ENCODE assay signal across 8 mouse cellular contexts in the genomic region with DNA sequence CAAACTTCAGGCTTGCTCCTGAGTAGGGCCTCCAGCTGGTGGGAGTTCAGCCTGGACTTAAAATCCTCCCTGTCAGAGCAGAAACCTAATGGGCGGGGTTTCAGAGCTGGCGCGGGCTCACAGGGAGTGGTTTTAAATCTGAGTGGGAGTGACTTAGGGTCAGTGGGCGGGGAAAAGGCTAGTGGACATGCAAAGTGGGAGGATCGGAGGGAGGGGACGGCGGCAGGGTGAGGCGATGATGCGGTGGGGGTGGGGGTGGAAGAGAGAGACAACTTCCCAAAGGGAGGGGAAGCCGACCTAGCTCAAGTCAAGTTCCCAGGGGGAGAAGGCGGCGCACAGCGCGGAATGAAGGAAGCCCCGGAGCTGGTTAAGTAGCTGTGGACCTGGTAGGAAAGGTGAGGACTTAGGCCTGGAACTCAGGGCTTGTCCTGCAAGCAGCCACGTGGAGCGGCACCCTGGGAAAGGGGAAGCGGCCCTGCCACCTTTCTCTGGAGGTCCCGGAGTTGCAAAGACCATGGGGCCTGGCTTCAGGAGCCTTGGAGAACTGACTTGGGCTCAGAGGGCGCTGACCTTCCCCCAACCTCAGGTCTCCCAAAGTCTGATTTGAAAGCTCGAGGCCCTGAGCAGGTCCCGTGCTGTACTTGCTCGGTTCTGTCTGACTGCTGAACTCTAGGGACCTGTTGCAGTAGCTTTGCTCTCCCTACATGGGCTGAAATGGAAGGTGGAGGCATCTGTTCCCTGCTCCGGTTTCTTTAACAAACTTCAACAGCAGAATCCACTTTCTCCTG. TPM values are rescaled to one million over a fixed set of nuclear protein-coding genes. Genes with fewer than 3 reads are reported as not detected.
DNase-seq lines count a peak whose midpoint lies in the region; ATAC-seq and TF ChIP-seq lines count a peak whose summit lies in the region.

A gene (plus strand): TSS at position 238 of the 788 bp plus-strand sequence.

- peak within 1 kb of the TSS; percentile 71 for H3K4me3 ChIP-seq in erythroblast, embryonic 14.5 days (replicated peaks)
- H3K4me3 ChIP-seq in heart, embryonic 11.5 days (ENCODE audit: low read depth, low read length): peak within 1 kb of the TSS; percentile 61
- H3K4me3 ChIP-seq in kidney, embryonic 15.5 days (replicated peaks): peak within 1 kb of the TSS; percentile 63
- peak within 1 kb of the TSS; percentile 81 for H3K4me3 ChIP-seq in liver, adult 2 months (ENCODE audit: insufficient read depth, low read depth, low read length)

- H3K27ac ChIP-seq in heart, embryonic 11.5 days (ENCODE audit: low read depth, low read length): peak within 1 kb of the TSS; percentile 82
- peak within 1 kb of the TSS; percentile 84 for H3K27ac ChIP-seq in kidney, embryonic 15.5 days
- H3K27ac ChIP-seq in liver, adult 2 months (replicated peaks; ENCODE audit: insufficient read depth, low read depth, low read length): peak within 1 kb of the TSS; percentile 95

- peak within 1 kb of the TSS; percentile 77 for H3K4me2 ChIP-seq in heart, embryonic 11.5 days
- H3K4me2 ChIP-seq in kidney, embryonic 15.5 days: peak within 1 kb of the TSS; percentile 82

- H3K79me2 ChIP-seq in liver, adult 2 months (ENCODE audit: control insufficient read depth, insufficient read depth, low read length): peaks cover 12% of the 10 kb centered on the region; the same call in 1 of the 2 replicates

- TF ChIP-seq POLR2A in brain, embryonic 14.5 days (IDR thresholded peaks at IDR 0.05; ENCODE audit: borderline replicate concordance, extremely low read depth, insufficient read depth, insufficient read length, poor library complexity, severe bottlenecking): no peak
- TF ChIP-seq POLR2A in liver, adult 2 months (IDR thresholded peaks at IDR 0.05; ENCODE audit: extremely low read depth, insufficient read depth, low read length): peak; percentile 82

- no peaks in the 10 kb centered on the region for H3K9me3 ChIP-seq in erythroblast, embryonic 14.5 days (ENCODE audit: control insufficient read depth, low read length)
- H3K9me3 ChIP-seq in heart, embryonic 11.5 days (replicated peaks; ENCODE audit: control insufficient read depth, low read length): no peaks in the 10 kb centered on the region
- H3K9me3 ChIP-seq in kidney, embryonic 15.5 days (replicated peaks): no peaks in the 10 kb centered on the region

- 2% methylated on average over 24 of the region's 24 CpGs for WGBS in heart, embryonic 11.5 days (ENCODE audit: insufficient replicate concordance)
- under 1% methylated on average over 24 of the region's 24 CpGs for WGBS in kidney, embryonic 15.5 days
- WGBS in liver, adult 2 months: 1% methylated on average over 24 of the region's 24 CpGs

- no peak for TF ChIP-seq CTCF in brain, embryonic 14.5 days (IDR thresholded peaks at IDR 0.05; ENCODE audit: borderline replicate concordance, extremely low read depth, insufficient read depth, insufficient read length)
- no peak for TF ChIP-seq CTCF in liver, adult 2 months (IDR thresholded peaks at IDR 0.05; ENCODE audit: low read depth, low read length)

- H3K4me1 ChIP-seq in erythroblast, embryonic 14.5 days (ENCODE audit: control insufficient read depth): peaks cover 16% of the 10 kb centered on the region
- peaks cover 15% of the 10 kb centered on the region for H3K4me1 ChIP-seq in heart, embryonic 11.5 days (ENCODE audit: control insufficient read depth, insufficient read depth, low read length)
- H3K4me1 ChIP-seq in kidney, embryonic 15.5 days: peaks cover 11% of the 10 kb centered on the region
- peaks cover 9% of the 10 kb centered on the region for H3K4me1 ChIP-seq in liver, adult 2 months (ENCODE audit: control insufficient read depth, insufficient read depth, low read length)

- no peaks in the 10 kb centered on the region for H3K27me3 ChIP-seq in erythroblast, embryonic 14.5 days (ENCODE audit: control insufficient read depth)
- no peaks in the 10 kb centered on the region for H3K27me3 ChIP-seq in heart, embryonic 11.5 days (ENCODE audit: control insufficient read depth, insufficient read depth, low read length)
- no peaks in the 10 kb centered on the region for H3K27me3 ChIP-seq in kidney, embryonic 15.5 days
- H3K27me3 ChIP-seq in liver, adult 2 months (ENCODE audit: control insufficient read depth, insufficient read depth, low read length): no peaks in the 10 kb centered on the region

- DNase-seq in CD4-positive helper T cell, adult 2 months (ENCODE audit: low read depth, low spot score): peak; percentile 80
- peak; percentile 95 for DNase-seq in brain, embryonic 14.5 days (ENCODE audit: low read depth)
- peak; percentile 95 for DNase-seq in liver, adult 2 months (ENCODE audit: extremely low read depth, low read depth, low spot score)
- DNase-seq in spleen, postnatal 36 days (ENCODE audit: low spot score in 2 of 2): peak; percentile 69 to 76

- peak; percentile 98 for ATAC-seq in heart, embryonic 11.5 days (replicated peaks; ENCODE audit: insufficient number of reproducible peaks, low FRiP score, low TSS enrichment)
- ATAC-seq in kidney, embryonic 15.5 days (replicated peaks; ENCODE audit: low FRiP score): peak; percentile 99
- ATAC-seq in monocyte, adult 5-6 weeks (replicated peaks; ENCODE audit: insufficient number of reproducible peaks, low FRiP score, low TSS enrichment, poor library complexity, severe bottlenecking): peak; percentile 92

- peak within 1 kb of the TSS; percentile 83 for H3K9ac ChIP-seq in heart, embryonic 11.5 days (ENCODE audit: low read depth, low read length)
- H3K9ac ChIP-seq in kidney, embryonic 15.5 days: peak within 1 kb of the TSS; percentile 66
- H3K9ac ChIP-seq in liver, adult 2 months (ENCODE audit: low read depth, low read length): peak within 1 kb of the TSS; percentile 87

- no peaks in the 10 kb centered on the region for H3K36me3 ChIP-seq in erythroblast, embryonic 14.5 days (ENCODE audit: control insufficient read depth)
- H3K36me3 ChIP-seq in heart, embryonic 11.5 days (ENCODE audit: control insufficient read depth, insufficient read depth, low read length): no peaks in the 10 kb centered on the region
- no peaks in the 10 kb centered on the region for H3K36me3 ChIP-seq in kidney, embryonic 15.5 days
- no peaks in the 10 kb centered on the region for H3K36me3 ChIP-seq in liver, adult 2 months (ENCODE audit: control insufficient read depth, insufficient read depth, low read length)

RNA-seq across cellular contexts. Expression of the gene that starts here (rescaled TPM):
- 2.9 and 4.3 TPM in 2 replicates for polyA plus RNA-seq in brain, embryonic 14.5 days (2012; rRNA removed)
- polyA plus RNA-seq in erythroblast, embryonic 14.5 days (2012): 0.05 and 0.07 TPM in 2 replicates
- 36.4 and 36.7 TPM in 2 replicates for polyA plus RNA-seq in heart, embryonic 11.5 days (2014; fragmentation: Nextera tagmentation; extraction: Ambion mirVana)
- polyA plus RNA-seq in kidney, embryonic 15.5 days (2015; fragmentation: Nextera tagmentation; extraction: Ambion mirVana): 51.5 and 53.6 TPM in 2 replicates
- total RNA-seq in liver, adult 2 months (2014; rRNA removed): 111 and 115 TPM in 2 replicates
- 49.9 and 64.0 TPM in 2 replicates for polyA plus RNA-seq in liver, adult 2 months (2012; rRNA removed)
- 0.97 to 2.8 TPM (median 2.0 TPM) in 3 replicates for total RNA-seq in monocyte, adult 5-6 weeks (2017)

Comparison
In these comparisons a context has a peak if more than half of its experiments do, and no peak if none do; other contexts are left out.
1. Peak in every context shown above with its lines: DNase-seq, ATAC-seq, H3K4me3 ChIP-seq and H3K27ac ChIP-seq.
2. RNA of the gene that starts here (total RNA-seq): 111 to 115 TPM in liver, adult 2 months; 0.97 to 2.8 TPM in monocyte, adult 5-6 weeks; every median in the first group is over 10 times any median in the second.